Mouse (Mus musculus) CH12.LX (cell line): Measurements from ENCODE around the gene Scn4b. TPM values are rescaled to one million over a fixed set of nuclear protein-coding genes. Genes with fewer than 3 reads are reported as not detected.
A peak's percentile ranks its signal among the peaks of the same experiment; 100 is the strongest.

ENCODE experiments used
- DNase-seq: peaks from one replicate; pipeline ENCODE4 v3.0.0-alpha.2; 2013; ENCODE audit errors: extremely low read depth
- H3K27ac ChIP-seq: 2 replicates; pipeline ENCODE4 v1.5.1; 2012; ENCODE audit warnings: low read depth, mild to moderate bottlenecking, control low read depth, moderate library complexity; ENCODE audit not compliant: insufficient read depth
- H3K27me3 ChIP-seq: replicated peaks from 2 replicates; pipeline ENCODE3; 2012; ENCODE audit warnings: inconsistent platforms
- H3K36me3 ChIP-seq, 2 experiments: replicated peaks in 1 of 2; 2 replicates each; pipeline versions ENCODE3 to v1.6.1; 2012; ENCODE audit warnings: inconsistent platforms in 1 of 2, low read length in 1 of 2, mild to moderate bottlenecking in 1 of 2, mixed read lengths in 1 of 2, moderate library complexity in 1 of 2; ENCODE audit not compliant: control insufficient read depth in 1 of 2, insufficient read depth in 1 of 2
- H3K4me1 ChIP-seq, 2 experiments: 2 replicates each; pipeline ENCODE4 v1.6.1; 2012; ENCODE audit warnings: inconsistent platforms in 1 of 2, moderate library complexity in 1 of 2; ENCODE audit not compliant: insufficient read depth in 2 of 2, control insufficient read depth in 1 of 2
- H3K4me2 ChIP-seq: 2 replicates; pipeline ENCODE4 v1.6.1; 2012; ENCODE audit warnings: low read depth, mild to moderate bottlenecking, control low read depth; ENCODE audit not compliant: poor library complexity, insufficient read depth, severe bottlenecking
- H3K4me3 ChIP-seq, 3 experiments: fragments of 150-350 bp in 1 of 3; sonication (generic) in 1 of 3; replicated peaks in 1 of 3; 2 replicates each; pipeline versions ENCODE3 to v1.5.1; 2011 to 2012; ENCODE audit warnings: low read depth in 2 of 3, low read length in 2 of 3, mild to moderate bottlenecking in 2 of 3, moderate library complexity in 2 of 3, control low read depth in 1 of 3, improper control_type of control experiment in 1 of 3, inconsistent platforms in 1 of 3, mixed read lengths in 1 of 3; ENCODE audit not compliant: poor library complexity in 1 of 3
- H3K79me2 ChIP-seq: replicated peaks from 2 replicates; pipeline ENCODE4 v1.6.1; 2012; ENCODE audit warnings: mild to moderate bottlenecking, moderate library complexity; ENCODE audit not compliant: control insufficient read depth, poor library complexity, insufficient read depth, severe bottlenecking; ENCODE audit errors: extremely low read depth
- H3K9ac ChIP-seq: 2 replicates; pipeline ENCODE4 v1.6.1; 2012; ENCODE audit warnings: low read depth, mild to moderate bottlenecking, control low read depth, moderate library complexity; ENCODE audit not compliant: insufficient read depth
- H3K9me3 ChIP-seq: replicated peaks from 2 replicates; pipeline ENCODE3; 2012; ENCODE audit warnings: low read length, inconsistent platforms, mixed read lengths
- BHLHE40 ChIP-seq: IDR thresholded peaks from 2 replicates; pipeline ENCODE4 v1.6.1; 2011; ENCODE audit warnings: mild to moderate bottlenecking, low read depth, low read length, improper control_type of control experiment
- CHD2 ChIP-seq: IDR thresholded peaks from 2 replicates; pipeline ENCODE4 v1.6.1; 2011; ENCODE audit warnings: low read length, improper control_type of control experiment
- ELF1 ChIP-seq: IDR thresholded peaks from 2 replicates; pipeline ENCODE4 v1.6.1; 2014; ENCODE audit warnings: low read depth, mild to moderate bottlenecking, inconsistent platforms, low read length, improper control_type of control experiment
- ETS1 ChIP-seq: conservative IDR thresholded peaks from 2 replicates; pipeline ENCODE4 v1.6.1; 2012; ENCODE audit warnings: low read depth, mild to moderate bottlenecking, inconsistent platforms, low read length, improper control_type of control experiment, moderate library complexity
- GABPA ChIP-seq: IDR thresholded peaks from 2 replicates; pipeline ENCODE4 v1.6.1; 2012; ENCODE audit warnings: low read depth, low read length, improper control_type of control experiment, inconsistent platforms; ENCODE audit not compliant: insufficient replicate concordance
- JUND ChIP-seq: conservative IDR thresholded peaks from 2 replicates; pipeline ENCODE4 v1.6.1; 2011; ENCODE audit warnings: low read depth, low read length, improper control_type of control experiment
- MAFK ChIP-seq: IDR thresholded peaks from 2 replicates; pipeline ENCODE4 v1.6.1; 2011; ENCODE audit warnings: low read length, improper control_type of control experiment; ENCODE audit not compliant: insufficient replicate concordance
- MAZ ChIP-seq: IDR thresholded peaks from 2 replicates; pipeline ENCODE4 v1.6.1; 2012; ENCODE audit warnings: low read depth, mild to moderate bottlenecking, inconsistent platforms, low read length, improper control_type of control experiment, moderate library complexity
- MEF2A ChIP-seq: IDR thresholded peaks from 2 replicates; pipeline ENCODE4 v1.6.1; 2014; ENCODE audit warnings: low read depth, mild to moderate bottlenecking, inconsistent platforms, low read length, improper control_type of control experiment, borderline replicate concordance
- MXI1 ChIP-seq: IDR thresholded peaks from 2 replicates; pipeline ENCODE4 v1.6.1; 2011; ENCODE audit warnings: mild to moderate bottlenecking, low read depth, low read length, improper control_type of control experiment
- NRF1 ChIP-seq: IDR thresholded peaks from 2 replicates; pipeline ENCODE4 v1.6.1; 2014; ENCODE audit warnings: low read depth, mild to moderate bottlenecking, inconsistent platforms, low read length, improper control_type of control experiment, moderate library complexity
- POLR2A ChIP-seq: IDR thresholded peaks from 2 replicates; pipeline ENCODE4 v1.6.1; 2011; ENCODE audit warnings: low read depth, mild to moderate bottlenecking, improper control_type of control experiment, low read length
- POLR2AphosphoS2 ChIP-seq: IDR thresholded peaks from 2 replicates; pipeline ENCODE4 v1.6.1; 2011; ENCODE audit warnings: low read depth, low read length, improper control_type of control experiment
- TCF12 ChIP-seq: IDR thresholded peaks from 2 replicates; pipeline ENCODE4 v1.6.1; 2014; ENCODE audit warnings: low read depth, mild to moderate bottlenecking, inconsistent platforms, low read length, improper control_type of control experiment
- UBTF ChIP-seq: IDR thresholded peaks from 2 replicates; pipeline ENCODE4 v1.6.1; 2012; ENCODE audit warnings: low read depth, mild to moderate bottlenecking, inconsistent platforms, low read length, improper control_type of control experiment, moderate library complexity
- USF2 ChIP-seq: conservative IDR thresholded peaks from 2 replicates; pipeline ENCODE4 v1.6.1; 2011; ENCODE audit warnings: low read depth, low read length, improper control_type of control experiment
- ZC3H11A ChIP-seq: IDR thresholded peaks from 2 replicates; pipeline ENCODE4 v1.6.1; 2012; ENCODE audit warnings: low read depth, mild to moderate bottlenecking, inconsistent platforms, low read length, improper control_type of control experiment
- ZKSCAN1 ChIP-seq: IDR thresholded peaks from 2 replicates; pipeline ENCODE4 v1.6.1; 2012; ENCODE audit warnings: low read depth, inconsistent platforms, low read length, improper control_type of control experiment, borderline replicate concordance
- dilution Hi-C: fragments of 300-500 bp; cut with MboI; formaldehyde crosslinking; loops from 2 replicates; pipeline ENCODE4 v1.14.3; 2020; ENCODE audit warnings: low sequenced_read_pairs; ENCODE audit not compliant: extremely low pct_unique_long_range_greater_than_20kb, extremely low pct_ligation_motif_present
- in situ Hi-C: fragments of 300-500 bp; cut with MboI; formaldehyde crosslinking; loops from 3 replicates; pipeline ENCODE4 v1.14.3; 2019; ENCODE audit warnings: low sequenced_read_pairs, low pct_ligation_motif_present, low pct_unique_long_range_greater_than_20kb, mixed read lengths
- polyA plus RNA-seq: library from polyadenylated mRNA; unstranded; fragments of >175 nt; gene quantifications from 2 replicates; pipeline ENCODE4 v1.2.1, GENCODE M21; 2012; ENCODE audit warnings: low read depth; ENCODE audit not compliant: insufficient read length
- total RNA-seq, 2 experiments: library from RNA; depleted of rRNA; stranded (reverse); fragments of 300-350 nt in 1 of 2; fragments of >200 nt in 1 of 2; gene quantifications; 2 replicates each; pipeline ENCODE4 v1.2.3; 2012 to 2014

Scn4b gene
- total and polyA plus RNA-seq, 3 experiments, result 0.04 TPM; not detected in 2

GRCm38 (mm10) chr9:45122209-45122761 lies 15.9 kb upstream of the Scn4b start:
- Histone ChIP-seq H3K4me2 (peak overlapping the region; percentile 88), H3K4me3 (no peak overlapping the region), H3K9ac (no peak overlapping the region), H3K27me3 (peaks cover 59% of the 10 kb centered on the region), H3K9me3 (no peaks in the 10 kb centered on the region), H3K4me1 (peaks cover 6 to 29% of the 10 kb centered on the region in 2 experiments; a peak in 3 of 4 replicates), H3K27ac (no peak overlapping the region), H3K79me2 (no peaks in the 10 kb centered on the region), H3K36me3 (no peaks in the 10 kb centered on the region)
- in situ Hi-C loops, result no loop called here
- dilution Hi-C loops, result no loop called here
- DNase-seq, result peak; percentile 38
- TF ChIP-seq MAZ (no peak), TCF12 (peak; percentile 30; the same call in 1 of the 2 replicates), USF2 (no peak), CHD2 (no peak)

GRCm38 (mm10) chr9:45125211-45125610 lies 13.0 kb upstream of the Scn4b start:
- DNase-seq, result no peak
- Histone ChIP-seq H3K27ac (no peak overlapping the region), H3K27me3 (peaks cover 78% of the 10 kb centered on the region), H3K36me3 (no peaks in the 10 kb centered on the region), H3K9me3 (no peaks in the 10 kb centered on the region), H3K9ac (no peak overlapping the region), H3K4me2 (no peak overlapping the region), H3K79me2 (no peaks in the 10 kb centered on the region), H3K4me3 (no peak overlapping the region), H3K4me1 (peaks cover 2 to 21% of the 10 kb centered on the region in 2 experiments; a peak in 2 of 4 replicates)
- in situ Hi-C loops, result no loop called here
- no peak for TF ChIP-seq POLR2A
- TF ChIP-seq ZKSCAN1, result no peak
- no peak for TF ChIP-seq CHD2
- TF ChIP-seq BHLHE40, result no peak
- no peak for TF ChIP-seq POLR2AphosphoS2
- dilution Hi-C loops, result no loop called here

- Histone ChIP-seq H3K4me3 (no peak overlapping the region), H3K27me3 (peaks cover 85% of the 10 kb centered on the region), H3K36me3 (no peaks in the 10 kb centered on the region), H3K9me3 (no peaks in the 10 kb centered on the region), H3K4me2 (peak overlapping the region; percentile 44; the same call in 1 of the 2 replicates), H3K4me1 (peaks cover 0 to 7% of the 10 kb centered on the region in 2 experiments; a peak in 2 of 4 replicates), H3K27ac (no peak overlapping the region), H3K9ac (no peak overlapping the region), H3K79me2 (no peaks in the 10 kb centered on the region)
- in situ Hi-C loops, result no loop called here
- no peak for DNase-seq
- dilution Hi-C loops, result no loop called here
- TF ChIP-seq ELF1 (no peak), MXI1 (no peak), JUND (no peak), GABPA (no peak), UBTF (no peak), ETS1 (no peak), NRF1 (no peak), ZC3H11A (no peak), MEF2A (no peak), ZKSCAN1 (no peak), MAFK (no peak), BHLHE40 (no peak)
Measured at GRCm38 (mm10) chr9:45126941-45127340, 11.3 kb upstream of the Scn4b start.
